ENCODE assay signal across 8 mouse cellular contexts in genomic region chr11:67110168-67110948, GRCm38 (mm10). TPM values are rescaled to one million over a fixed set of nuclear protein-coding genes. Genes with fewer than 3 reads are reported as not detected.
A peak's percentile ranks its signal among the peaks of the same experiment; 100 is the strongest.
DNase-seq lines count a peak whose midpoint lies in the region.

No protein-coding gene starts in this region.

- peak; percentile 15 to 62 for DNase-seq in urinary bladder, adult 18-20 months (ENCODE audit: low spot score in 2 of 2)
- DNase-seq in urinary bladder, postnatal 10 days (ENCODE audit: low spot score), result no peak
- peak; percentile 93 to 95 for DNase-seq in cerebellum, postnatal 25 days
- peak; percentile 83 to 87 for DNase-seq in frontal cortex, postnatal 25 days (ENCODE audit: low spot score in 2 of 2)
- DNase-seq in kidney, adult 8-10 months, result peak; percentile 35 to 82
- peak; percentile 78 for DNase-seq in limb, embryonic 10.5 days (ENCODE audit: low spot score)
- peak; percentile 70 for DNase-seq in neural tube, embryonic 10.5 days (ENCODE audit: extremely low spot score, low spot score)
- peak; percentile 85 for DNase-seq in testis, postnatal 10 days (ENCODE audit: low spot score)

- H3K27me3 ChIP-seq in limb, embryonic 10.5 days (ENCODE audit: low read depth, poor library complexity, severe bottlenecking), result no peaks in the 10 kb centered on the region

- 39% methylated on average over 5 of the region's 5 CpGs for WGBS in limb, embryonic 10.5 days

- no peaks in the 10 kb centered on the region for H3K36me3 ChIP-seq in limb, embryonic 10.5 days

- no peaks in the 10 kb centered on the region for H3K9me3 ChIP-seq in limb, embryonic 10.5 days (replicated peaks)

- H3K4me1 ChIP-seq in limb, embryonic 10.5 days, result 0 out of 2 replicates have a peak, but pooled peaks cover 3% of the 10 kb centered on the region

- no peak overlapping the region for H3K4me3 ChIP-seq in limb, embryonic 10.5 days

- H3K27ac ChIP-seq in limb, embryonic 10.5 days, result no peak overlapping the region

RNA-seq across cellular contexts. Expression of gene Myh3, which starts 32.3 kb away (rescaled TPM):
- polyA plus RNA-seq in limb, embryonic 10.5 days (2016; fragmentation: Nextera tagmentation; extraction: Ambion mirVana), result 0.24 and 0.78 TPM in 2 replicates

RNA-seq across cellular contexts. Expression of gene Sco1, which starts 57.9 kb away (rescaled TPM):
- 22.8 and 24.7 TPM in 2 replicates for polyA plus RNA-seq in limb, embryonic 10.5 days (2016; fragmentation: Nextera tagmentation; extraction: Ambion mirVana)

RNA-seq across cellular contexts. Expression of gene Adprm, which starts 58.0 kb away (rescaled TPM):
- polyA plus RNA-seq in limb, embryonic 10.5 days (2016; fragmentation: Nextera tagmentation; extraction: Ambion mirVana), result 31.3 and 34.0 TPM in 2 replicates
